Mouse (Mus musculus): ENCODE measurements around the gene Dhrs7b.

DNA sequence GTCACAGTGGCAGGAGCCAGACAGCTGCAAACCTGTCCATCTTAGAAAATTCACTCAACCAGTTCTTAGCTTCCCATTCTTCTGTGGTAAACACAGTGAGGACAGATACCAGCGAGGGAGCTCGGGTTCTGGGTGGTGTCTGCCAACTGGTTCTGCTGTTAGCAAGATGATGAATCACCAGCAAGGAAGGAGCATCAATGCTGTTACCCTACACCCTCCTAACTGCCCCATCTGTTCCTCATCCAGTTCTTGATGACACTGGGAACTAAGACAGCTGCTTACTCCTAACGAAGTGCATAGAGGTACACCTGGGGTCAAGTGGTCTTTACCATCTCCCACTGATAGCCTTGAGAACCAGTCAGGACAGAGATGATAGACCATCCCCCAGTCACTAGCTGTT lies 26.2 kb downstream of the Dhrs7b start:
- TF ChIP-seq CTCF (IDR thresholded peaks at IDR 0.05; ENCODE audit: insufficient read depth, low read depth, low read length) = no peak
- TF ChIP-seq POLR2A (IDR thresholded peaks at IDR 0.05; ENCODE audit: insufficient read depth, low read depth, low read length) = no peak
